Mouse (Mus musculus): Measurements from ENCODE around the gene Pold2.
A peak's percentile ranks its signal among the peaks of the same experiment; 100 is the strongest.
"Not testable (repeated sequence)": the region's sequence is repeated elsewhere in the genome, so short reads cannot be mapped to it uniquely, and the experiment has no call there.

Pold2 gene

DNA sequence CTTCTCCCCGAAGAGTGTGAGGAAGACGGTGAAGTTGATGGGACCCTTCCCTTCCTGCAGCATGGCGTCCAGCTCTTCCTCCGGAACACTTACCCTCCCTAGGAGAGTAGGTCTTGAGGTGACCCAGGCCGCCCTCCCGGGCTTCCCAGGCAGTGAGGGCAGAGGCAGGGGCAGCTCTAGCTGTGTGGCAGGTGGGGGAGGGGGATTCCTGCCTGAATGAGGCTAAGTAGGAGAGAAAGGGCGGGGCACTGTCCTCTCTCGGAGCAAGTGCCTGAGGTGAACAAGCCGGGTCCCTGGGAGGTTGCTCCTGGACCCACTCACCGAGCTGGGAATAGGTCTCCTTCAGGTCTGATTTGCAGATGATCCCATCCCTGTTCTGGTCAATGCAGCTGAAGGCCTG, 19.7 kb upstream of the Pold2 start:
- no peak for DNase-seq

DNA sequence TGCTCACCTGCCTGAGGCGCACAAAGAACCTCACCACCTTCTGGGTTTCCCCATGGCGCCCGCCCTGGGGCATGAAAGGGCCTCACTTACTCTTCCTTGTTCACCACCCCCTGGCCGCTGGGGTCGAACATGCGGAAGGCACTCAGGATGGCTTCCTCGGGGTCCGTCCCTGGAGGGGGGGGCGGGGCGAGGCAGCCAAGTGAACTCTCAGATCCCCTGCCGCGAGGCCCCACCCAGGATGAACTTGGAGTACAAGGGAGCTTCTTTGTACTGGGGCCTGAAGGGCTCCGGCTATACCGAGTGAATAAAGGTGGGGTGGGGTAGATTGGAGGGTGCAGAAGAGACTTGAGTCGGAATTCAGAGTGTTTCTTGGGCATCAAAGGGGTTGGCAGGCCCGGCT, 19.1 kb upstream of the Pold2 start:
- DNase-seq = no peak

DNA sequence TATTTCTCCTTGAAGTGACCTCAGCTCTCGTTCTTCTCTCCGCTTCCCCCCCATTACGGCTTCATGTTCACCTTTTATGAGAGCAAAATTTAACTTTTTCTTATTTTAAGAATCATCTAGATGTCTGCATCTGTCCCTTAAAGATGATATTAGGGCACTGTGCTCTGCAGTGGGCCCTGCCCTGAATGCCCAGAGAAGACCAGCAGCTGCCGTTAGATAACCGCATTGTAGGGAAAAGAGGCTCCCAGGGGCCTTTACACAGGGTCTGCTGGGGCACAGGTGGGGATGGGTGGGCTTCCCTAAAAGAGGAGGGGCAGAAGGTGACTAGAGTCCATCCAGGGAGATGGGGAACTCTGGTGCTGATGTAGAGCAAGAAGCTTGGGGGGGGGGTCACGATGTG, 15.7 kb upstream of the Pold2 start:
- DNase-seq = no peak

DNA sequence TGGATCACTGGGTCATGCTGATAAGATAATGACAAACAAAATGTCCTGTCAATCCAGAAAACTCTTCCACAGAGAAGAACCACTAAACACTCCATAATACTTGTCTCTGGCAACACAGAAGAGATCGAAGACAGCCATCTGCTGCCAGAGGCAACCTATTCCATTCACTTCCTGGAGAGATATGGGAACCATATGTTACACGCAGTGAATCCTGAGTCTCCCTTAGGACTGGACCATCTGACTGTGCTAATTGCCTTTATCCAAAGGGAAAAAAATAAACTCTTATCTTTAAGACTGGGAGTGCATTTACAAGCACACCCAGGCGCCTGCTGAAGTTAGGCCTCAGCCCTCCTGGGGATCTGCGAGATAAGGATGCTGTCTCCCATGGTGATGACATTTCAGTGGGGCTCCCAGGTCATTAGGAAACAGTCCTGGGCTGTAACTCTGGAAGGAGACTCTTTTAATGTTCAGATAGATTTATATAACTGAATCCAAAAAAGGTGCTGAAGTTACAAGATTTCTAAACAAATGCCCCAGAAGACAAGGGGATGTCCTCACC, 14.8 kb upstream of the Pold2 start:
- DNase-seq = no peak

DNA sequence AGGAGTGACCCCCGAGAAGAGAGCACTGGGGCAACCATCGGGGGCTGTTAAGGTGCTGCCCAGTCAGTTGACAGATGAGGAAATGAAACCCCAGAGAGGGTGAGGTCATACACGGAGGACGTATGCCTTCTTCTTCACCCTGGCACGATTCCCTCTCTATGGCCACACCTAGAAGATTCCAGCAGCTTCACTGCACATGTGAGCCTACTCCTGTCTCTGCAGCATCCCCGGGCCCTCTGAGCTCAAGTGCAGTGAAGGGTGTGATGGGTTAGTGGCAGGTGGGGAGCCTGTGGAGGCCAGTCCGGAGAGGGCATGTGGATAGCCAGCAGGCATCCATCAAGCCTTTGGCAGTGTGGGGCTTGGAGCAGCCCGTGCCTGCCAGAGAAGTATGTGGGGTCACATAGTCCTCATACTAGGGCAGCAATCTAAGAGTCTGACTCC, 14.1 kb upstream of the Pold2 start:
- DNase-seq = peak; percentile 50

DNA sequence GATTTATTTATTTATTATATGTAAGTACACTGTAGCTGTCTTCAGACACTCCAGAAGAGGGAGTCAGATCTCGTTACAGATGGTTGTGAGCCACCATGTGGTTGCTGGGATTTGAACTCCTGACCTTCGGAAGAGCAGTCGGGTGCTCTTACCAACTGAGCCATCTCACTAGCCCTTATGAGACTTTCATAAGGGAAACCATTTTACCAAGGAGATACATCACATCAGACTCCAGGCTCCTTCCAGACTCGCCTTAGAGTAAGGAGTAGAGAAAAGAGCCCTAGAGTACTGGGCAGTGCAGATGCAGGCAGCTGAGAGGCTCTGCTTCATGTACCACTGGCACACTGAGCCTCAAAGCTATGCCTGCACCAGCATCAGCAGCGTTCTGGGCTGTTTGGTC, 10.5 kb upstream of the Pold2 start:
- not testable (repeated sequence) for DNase-seq

DNA sequence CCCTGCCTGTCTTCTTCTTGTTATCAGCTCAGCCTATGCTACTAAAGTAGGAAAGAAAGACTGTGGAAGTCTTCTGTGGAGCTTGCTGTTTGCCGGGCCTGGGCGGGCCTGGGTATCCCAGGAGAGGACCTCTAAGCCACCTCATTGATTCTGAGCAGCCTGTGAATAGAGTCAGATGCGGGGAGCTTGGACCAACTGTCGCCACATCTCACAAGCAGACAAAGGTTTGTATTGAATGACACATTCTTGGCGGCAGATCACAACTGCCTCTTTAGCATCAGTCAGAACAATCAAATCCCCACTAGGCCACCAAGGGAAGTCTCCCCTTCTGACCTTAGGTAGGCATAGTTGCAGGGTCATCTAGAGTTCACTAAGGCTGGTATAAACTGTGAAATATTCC, 9.2 kb upstream of the Pold2 start:
- no peak for DNase-seq

DNA sequence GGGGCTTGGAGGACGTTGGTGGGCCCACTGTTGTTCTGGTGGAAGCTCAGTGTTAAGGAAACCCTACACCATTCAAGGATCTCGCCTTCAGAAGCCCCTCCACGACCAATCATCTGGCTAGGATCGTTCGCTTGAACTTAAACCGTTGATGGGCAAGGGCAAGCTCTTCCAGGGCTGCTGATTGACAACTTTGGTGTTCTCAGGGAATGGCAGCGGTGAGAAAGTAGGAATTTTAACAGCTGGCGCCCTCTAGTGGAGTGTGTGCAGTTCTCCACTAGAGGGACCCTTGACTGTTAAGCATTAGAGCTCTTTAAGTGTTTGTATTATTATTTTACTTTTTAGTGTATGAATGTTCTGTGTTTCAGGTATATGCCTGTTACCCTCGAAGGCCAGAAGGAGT, 8.1 kb upstream of the Pold2 start:
- DNase-seq = peak; percentile 81

DNA sequence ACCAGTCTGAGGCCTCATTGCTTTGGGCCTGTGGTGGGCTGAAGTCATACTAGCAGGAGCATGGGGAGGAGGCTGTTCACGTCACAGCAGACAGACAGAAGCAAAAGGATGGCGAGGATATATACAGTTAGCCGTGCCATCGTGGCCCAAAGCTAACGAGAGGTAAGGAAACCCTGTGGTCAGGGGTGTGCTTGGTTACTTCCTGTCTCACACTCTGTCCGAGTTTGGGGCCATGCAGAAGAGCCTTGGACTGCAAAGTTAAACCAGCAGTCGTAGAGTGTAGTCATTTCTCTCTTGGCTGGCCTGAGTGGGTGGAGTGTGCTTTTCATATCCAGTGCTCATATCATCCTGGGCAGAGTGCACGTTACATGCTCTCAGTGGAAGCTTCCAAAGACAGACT, 4.4 kb upstream of the Pold2 start:
- no peak for DNase-seq

DNA sequence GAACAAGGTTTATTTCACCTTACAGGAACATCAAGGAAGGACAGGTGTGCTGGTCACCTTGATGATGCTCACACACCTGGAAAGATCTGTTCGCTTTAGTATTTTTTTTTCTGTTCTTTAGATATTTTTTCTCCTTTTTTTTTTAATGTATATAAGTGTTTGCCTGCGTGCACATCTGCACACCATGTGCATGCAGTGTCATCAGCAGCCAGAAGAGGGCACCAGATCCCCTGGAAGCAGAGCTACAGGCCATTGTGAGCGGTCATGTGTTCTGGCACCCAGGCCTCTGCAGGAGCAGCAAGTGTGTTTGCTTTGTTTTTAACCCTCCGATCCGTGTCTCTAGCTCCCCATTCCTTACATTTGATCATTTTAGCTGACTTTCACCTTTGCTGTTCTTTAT, 1.8 kb upstream of the Pold2 start:
- peak; percentile 75 for DNase-seq

DNA sequence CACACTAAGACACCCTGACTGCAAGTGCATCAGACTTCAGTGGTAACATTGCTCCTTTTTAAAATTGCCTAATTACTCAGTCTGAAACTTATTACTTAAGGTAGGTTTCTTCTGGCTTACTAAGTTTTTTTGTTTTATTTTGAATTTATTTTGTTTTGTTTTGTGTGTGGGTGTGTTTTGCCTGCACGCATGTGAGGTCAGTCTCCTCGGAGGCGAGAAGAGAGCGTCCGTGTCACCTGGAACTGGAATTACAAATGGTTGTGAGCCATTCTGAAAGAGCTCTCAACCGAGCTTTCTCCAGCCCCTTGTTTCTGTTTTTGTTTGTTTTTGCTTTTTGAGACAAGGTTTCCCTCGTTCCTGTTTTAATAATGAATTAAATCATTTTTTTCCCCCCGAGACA, 569 bp upstream of the Pold2 start:
- DNase-seq = no peak

DNA sequence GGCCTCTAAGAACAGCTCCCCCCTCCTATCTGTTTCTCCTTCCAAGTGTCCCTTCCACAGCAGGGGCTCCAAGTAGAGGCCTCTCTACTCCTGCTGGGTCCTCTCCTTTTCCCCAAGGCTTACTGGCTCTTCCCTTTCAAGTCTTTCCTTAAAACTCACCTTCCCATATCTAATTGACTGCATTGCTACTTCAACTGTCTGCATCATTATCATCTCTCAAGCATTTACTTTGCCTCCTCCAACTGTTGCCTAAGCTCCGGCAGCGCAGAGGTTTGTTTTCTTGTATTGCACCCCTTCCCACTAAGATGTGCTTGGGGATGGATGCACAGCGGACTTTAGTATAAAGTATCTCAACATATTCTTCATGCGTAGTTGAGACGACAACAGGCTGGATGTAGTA, 671 bp downstream of the Pold2 start:
- no peak for DNase-seq

DNA sequence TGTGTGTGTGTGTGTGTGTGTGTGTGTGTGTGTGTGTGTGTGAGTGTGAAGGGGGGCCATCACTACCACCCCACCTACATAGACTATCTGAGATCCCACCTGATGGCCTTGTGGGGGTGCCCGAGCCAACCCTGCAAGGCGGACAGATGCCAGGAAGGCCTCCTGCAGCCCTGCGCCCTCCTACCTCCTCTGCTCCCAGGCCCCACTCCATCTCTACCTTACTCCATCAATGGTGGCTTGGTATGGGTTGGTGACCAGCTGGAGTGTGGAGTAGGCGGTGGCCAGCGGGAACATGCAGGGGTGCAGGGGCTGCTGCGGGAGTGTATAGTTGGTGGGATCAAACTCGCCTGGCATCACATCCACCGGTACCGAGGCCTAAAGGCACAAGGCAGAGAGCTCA, 4.9 kb downstream of the Pold2 start:
- DNase-seq = no peak

DNA sequence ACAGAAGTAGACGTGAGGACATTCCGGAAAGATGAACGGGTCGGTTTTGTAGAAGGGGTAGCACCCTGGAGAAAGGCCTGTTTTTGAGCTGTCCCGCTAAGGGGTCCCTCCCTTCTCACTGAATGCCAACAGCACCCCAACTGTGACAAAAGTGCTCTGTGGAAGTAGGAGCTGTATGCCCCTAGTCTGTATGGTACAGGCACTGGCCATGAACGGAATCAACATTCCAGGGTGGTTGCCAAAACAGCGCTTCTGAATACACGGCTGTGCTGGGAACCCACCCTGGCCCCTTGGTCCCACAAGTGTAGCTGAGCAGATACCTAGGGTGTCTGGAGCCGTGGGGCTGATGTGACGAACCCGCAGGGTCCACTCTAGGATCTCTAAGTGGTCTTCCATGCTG, 5.4 kb downstream of the Pold2 start:
- DNase-seq = no peak

DNA sequence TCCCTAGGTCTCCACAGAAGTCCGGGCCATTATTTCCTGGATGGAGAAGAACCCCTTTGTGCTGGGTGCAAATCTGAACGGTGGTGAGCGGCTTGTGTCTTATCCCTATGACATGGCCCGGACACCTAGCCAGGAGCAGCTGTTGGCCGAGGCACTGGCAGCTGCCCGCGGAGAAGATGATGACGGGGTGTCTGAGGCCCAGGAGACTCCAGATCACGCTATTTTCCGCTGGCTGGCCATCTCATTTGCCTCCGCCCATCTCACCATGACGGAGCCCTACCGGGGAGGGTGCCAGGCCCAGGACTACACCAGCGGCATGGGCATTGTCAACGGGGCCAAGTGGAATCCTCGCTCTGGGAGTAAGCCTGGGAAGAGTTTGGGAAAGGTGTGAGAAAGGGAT, 8.0 kb downstream of the Pold2 start:
- DNase-seq = no peak

DNA sequence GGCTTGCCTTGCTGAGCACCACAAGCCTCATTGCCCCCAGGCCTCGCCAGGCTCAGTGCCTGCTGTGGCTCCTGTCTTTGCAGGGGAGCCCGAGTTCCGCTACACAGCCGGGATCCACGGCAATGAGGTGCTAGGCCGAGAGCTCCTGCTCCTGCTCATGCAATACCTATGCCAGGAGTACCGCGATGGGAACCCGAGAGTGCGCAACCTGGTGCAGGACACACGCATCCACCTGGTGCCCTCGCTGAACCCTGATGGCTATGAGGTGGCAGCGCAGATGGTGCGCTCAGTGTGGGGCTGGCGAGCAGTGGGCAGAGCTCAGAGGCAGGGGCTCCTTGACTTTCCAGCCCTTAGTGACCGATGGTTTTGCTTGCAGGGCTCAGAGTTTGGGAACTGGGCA, 8.8 kb downstream of the Pold2 start:
- no peak for DNase-seq

DNA sequence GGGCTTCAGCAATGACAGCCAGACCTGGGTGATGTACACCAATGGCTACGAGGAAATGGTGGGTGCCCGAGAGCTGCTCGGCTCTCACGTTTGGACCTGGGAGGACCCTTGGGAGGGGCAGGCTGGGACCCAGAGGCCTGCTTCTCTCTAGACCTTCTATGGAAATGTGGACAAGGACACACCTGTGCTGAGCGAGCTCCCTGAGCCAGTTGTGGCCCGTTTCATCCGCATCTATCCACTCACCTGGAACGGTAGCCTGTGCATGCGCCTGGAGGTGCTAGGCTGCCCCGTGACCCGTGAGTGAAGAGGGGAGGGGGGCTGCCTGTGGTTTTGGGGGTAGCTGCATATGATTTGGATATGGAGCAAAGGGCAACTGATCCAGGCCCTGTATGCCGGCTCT, 9.8 kb downstream of the Pold2 start:
- DNase-seq = no peak

DNA sequence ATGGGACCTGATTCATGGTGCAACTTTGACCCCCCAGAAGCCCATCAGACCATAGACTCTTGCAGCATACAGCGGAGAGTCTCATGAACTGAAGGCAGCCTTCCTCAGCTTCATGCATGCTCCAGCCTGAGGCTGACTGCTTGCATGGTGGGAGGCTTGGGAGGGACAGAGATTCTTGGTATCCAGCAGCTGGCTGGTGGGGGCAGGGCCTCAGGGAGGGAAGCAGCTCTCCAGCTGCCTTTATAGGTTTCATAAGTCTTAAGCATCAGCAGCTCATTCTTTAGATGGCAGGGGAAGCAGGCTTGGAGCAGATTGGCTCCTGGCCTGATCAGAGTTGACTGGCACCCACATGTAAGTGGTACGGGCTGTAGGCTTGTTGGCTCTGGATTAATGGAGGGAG, 10.9 kb downstream of the Pold2 start:
- DNase-seq = peak; percentile 49

DNA sequence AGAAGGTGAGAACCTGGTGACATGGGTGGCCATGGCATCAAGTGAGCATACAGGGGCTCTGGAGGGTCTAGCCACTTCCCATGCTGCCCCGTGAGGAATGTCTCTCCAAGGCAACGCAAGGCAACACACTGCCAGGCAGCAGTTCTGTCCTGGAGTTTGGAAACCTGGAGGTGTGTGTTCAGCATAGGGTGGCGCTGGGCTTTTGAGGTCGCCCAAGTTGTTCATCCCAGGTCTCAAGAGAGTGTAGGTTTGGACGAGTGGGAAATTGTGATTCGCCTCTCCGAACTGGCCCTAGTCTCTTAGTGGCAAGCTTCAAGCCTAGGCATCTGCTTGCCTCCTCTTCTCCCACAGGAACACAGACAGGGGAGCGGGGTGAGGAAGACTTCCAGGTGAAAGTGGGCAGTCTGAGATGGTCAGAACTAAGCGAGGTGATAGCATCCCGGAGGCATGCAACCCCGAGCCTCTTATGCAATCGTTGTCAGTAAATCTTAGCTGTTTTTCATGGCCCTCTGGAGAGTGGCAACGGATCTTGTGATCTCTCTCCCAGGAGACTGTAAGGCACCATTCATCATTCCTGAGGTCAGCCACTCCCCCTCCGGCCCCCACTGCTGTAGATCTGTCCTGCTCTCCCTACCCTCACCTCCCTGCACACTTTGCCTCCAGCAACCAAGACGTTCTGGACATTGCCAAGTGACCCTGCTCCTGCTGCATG, 15.5 kb downstream of the Pold2 start:
- DNase-seq = peak; percentile 25

DNA sequence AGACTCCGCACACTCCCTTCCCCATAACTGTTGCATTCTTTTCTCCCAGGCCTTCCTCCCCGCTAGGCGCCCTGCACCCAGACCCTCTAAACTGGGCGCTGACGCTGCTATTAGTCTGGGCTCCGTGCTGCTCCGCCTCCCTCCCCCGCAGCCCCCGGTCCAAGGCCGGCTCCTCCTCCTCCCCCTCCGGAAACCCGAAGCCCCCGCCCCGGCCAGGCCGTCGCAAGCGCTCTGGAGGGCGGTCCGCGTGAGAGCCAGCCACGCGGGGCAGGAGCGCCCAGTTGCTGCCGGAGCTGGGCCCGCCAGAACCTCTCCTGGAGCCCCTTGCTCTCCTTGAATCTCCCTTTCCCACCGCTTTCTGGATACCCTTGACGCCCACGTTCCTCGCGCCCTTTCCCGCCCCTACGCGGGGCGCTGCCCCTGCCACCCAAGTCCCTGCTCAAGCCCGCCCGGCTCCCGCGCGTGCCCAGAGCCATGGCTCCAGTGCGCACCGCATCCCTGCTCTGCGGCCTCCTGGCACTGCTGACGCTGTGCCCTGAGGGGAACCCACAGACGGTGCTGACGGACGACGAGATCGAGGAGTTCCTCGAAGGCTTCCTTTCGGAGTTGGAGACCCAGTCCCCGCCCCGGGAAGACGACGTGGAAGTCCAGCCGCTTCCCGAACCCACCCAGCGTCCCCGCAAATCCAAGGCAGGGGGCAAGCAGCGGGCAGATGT, 16.3 kb downstream of the Pold2 start, which contains the start of gene Aebp1:
Gene Aebp1 (plus strand): TSS at position 270 of the 716 bp plus-strand sequence.
- DNase-seq = peak; percentile 80

DNA sequence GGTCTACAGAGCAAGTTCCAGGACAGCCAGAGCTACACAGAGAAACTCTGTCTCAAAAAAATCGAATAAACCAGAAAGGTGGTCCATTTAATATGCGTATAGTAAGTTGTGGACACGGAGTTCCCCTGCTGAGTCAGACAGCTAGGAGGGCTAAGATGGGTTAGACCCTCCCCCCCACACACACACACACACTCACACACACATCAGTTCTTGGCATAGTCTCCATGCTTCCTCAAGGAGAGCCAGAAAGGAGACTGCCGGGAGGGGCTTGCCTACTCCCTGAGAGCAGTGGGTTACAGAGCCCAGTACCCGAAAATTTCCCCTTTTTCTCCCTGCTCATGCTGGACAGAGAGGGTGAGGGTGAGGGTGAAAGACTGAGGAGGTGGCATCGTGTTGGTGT, 17.5 kb downstream of the Pold2 start:
- DNase-seq = peak; percentile 38

DNA sequence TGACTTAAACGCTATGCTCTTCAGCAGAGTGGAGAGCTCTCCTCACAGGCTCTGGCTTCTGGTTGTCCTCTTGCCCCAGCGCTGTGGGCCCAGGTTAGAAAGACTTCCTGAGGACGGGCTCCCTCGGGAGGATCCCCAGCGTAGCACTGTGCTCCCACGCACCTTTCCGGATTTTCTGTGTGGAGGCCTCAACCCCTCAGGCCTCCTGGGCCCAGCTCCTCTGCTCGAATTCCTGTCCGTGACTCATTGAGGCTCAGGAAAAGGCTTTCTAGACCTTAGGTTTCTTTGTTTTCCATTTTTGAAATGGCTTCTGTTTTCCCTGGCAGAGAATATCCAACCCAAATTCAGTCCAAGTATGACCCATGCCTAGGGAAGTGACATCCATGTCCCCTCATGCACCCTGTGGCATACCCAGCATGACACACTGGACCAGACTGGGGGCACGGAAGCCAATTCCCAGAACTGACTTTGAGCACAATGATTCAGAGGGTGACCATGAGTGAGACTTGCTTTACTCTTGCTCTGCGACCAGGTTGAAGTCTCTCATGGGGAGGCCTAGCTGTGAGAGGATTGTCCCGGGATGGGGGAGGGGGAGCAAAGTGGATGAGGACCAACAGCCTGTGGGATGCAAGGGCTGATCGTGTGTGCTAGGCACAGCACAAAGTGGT, 18.1 kb downstream of the Pold2 start:
- no peak for DNase-seq

DNA sequence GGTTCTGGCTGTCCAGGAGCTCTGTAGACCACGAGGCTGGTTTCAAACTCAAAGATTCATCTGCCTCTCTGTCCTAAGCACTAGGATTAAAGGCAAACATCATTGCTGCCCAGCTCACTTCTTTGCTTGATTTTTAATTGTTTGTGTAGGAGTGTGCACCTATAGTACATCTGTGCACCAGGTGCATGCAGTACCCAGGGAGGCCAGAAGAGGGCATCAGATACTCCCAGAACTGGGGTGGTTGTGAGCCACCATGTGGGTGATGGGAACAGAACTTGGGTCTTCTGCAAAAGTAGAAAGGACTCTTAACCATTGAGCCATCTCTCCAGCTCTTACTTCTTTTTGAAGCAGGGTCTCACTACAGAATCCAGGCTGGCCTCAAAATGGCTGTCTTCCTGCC, 19.4 kb downstream of the Pold2 start:
- DNase-seq = no peak

All from lung, postnatal 10 days (tissue).